Mouse (Mus musculus): ENCODE data around the gene Popdc2.

Gene Popdc2

GRCm38 (mm10) chr16:38406708-38407107 is 44.7 kb downstream of the Popdc2 start:
- DNase-seq, result no peak

- no peak for DNase-seq
Measured at GRCm38 (mm10) chr16:38407584-38407983, 45.6 kb downstream of the Popdc2 start.

GRCm38 (mm10) chr16:38408416-38408815 is 46.4 kb downstream of the Popdc2 start:
- DNase-seq, result no peak

- DNase-seq, result no peak
Measured at GRCm38 (mm10) chr16:38414953-38415352, 52.9 kb downstream of the Popdc2 start.

GRCm38 (mm10) chr16:38425374-38425773 is 63.4 kb downstream of the Popdc2 start:
- DNase-seq, result no peak

GRCm38 (mm10) chr16:38425799-38426198 is 63.8 kb downstream of the Popdc2 start:
- no peak for DNase-seq

Data from cerebellum, adult 9-11 months (tissue).